Mouse (Mus musculus): ENCODE data around the gene Vamp5.

GRCm38 (mm10) chr6:72407119-72407518 lies 26.9 kb upstream of the Vamp5 start:
- TF ChIP-seq CTCF (IDR thresholded peaks at IDR 0.05; ENCODE audit: low read depth) (peak; percentile 99), EP300 (optimal IDR thresholded peaks at IDR 0.05) (no peak)
